10 mouse cellular contexts compared by ENCODE assay signal in genomic region chr4:134393026-134393425, GRCm38 (mm10). TPM values are rescaled to one million over a fixed set of nuclear protein-coding genes. Genes with fewer than 3 reads are reported as not detected.
DNase-seq lines count a peak whose midpoint lies in the region; ATAC-seq and TF ChIP-seq lines count a peak whose summit lies in the region.
"Had no signal": no experiment of that assay in that cellular context is flagged by ENCODE, and none has a peak within 500 bp of the region (broad histone marks: within the 10 kb centered on the region; RNA-seq: fewer than 3 reads in every experiment).

No protein-coding gene starts in this region.

- DNase-seq in hindbrain, embryonic 10.5 days (ENCODE audit: low spot score) = peak; percentile 36
- DNase-seq in 416B (ENCODE audit: low read depth) = peak; percentile 36
- peak; percentile 19 for DNase-seq in T-cell, adult 2 months (ENCODE audit: low spot score)
- no peak for DNase-seq in liver, embryonic 14.5 days (ENCODE audit: low read depth in 3 of 3, low spot score in 3 of 3)
- no peak for DNase-seq in ovary, postnatal 10 days (ENCODE audit: low spot score)
- no peak for DNase-seq in heart, postnatal 4 days
- DNase-seq in cerebellum, adult 18-20 months = no peak

- H3K27me3 ChIP-seq in hindbrain, embryonic 10.5 days (ENCODE audit: insufficient read depth, poor library complexity, severe bottlenecking) = no peaks in the 10 kb centered on the region
- no peaks in the 10 kb centered on the region for H3K27me3 ChIP-seq in hindbrain, embryonic 16.5 days (replicated peaks; ENCODE audit: control insufficient read depth, insufficient read depth, low read length)
- no peaks in the 10 kb centered on the region for H3K27me3 ChIP-seq in liver, embryonic 14.5 days (ENCODE audit: control insufficient read depth, insufficient read depth, low read length)
- H3K27me3 ChIP-seq: embryonic facial prominence, embryonic 15.5 days had no signal

- 21% methylated on average over 12 of the region's 12 CpGs for WGBS in hindbrain, embryonic 10.5 days
- 21% methylated on average over 12 of the region's 12 CpGs for WGBS in hindbrain, embryonic 16.5 days
- WGBS in liver, embryonic 14.5 days (ENCODE audit: insufficient replicate concordance) = 25% methylated on average over 12 of the region's 12 CpGs

- H3K4me2 ChIP-seq in hindbrain, embryonic 16.5 days (ENCODE audit: low read length) = no peak overlapping the region; the same call in 1 of the 2 replicates
- H3K4me2 ChIP-seq in liver, embryonic 14.5 days (ENCODE audit: low read depth) = no peak overlapping the region
- H3K4me2 ChIP-seq: embryonic facial prominence, embryonic 15.5 days; liver, embryonic 15.5 days had no signal

- TF ChIP-seq EP300 in liver, embryonic 14.5 days (IDR thresholded peaks at IDR 0.05; ENCODE audit: low read depth) = no peak

- peaks cover 25% of the 10 kb centered on the region for H3K4me1 ChIP-seq in hindbrain, embryonic 10.5 days (replicated peaks)
- peaks cover 11% of the 10 kb centered on the region for H3K4me1 ChIP-seq in hindbrain, embryonic 16.5 days (ENCODE audit: control insufficient read depth, insufficient read depth, low read depth, low read length)
- peaks cover 3 to 9% of the 10 kb centered on the region in 2 experiments; a peak in 2 of 4 replicates for H3K4me1 ChIP-seq in liver, embryonic 14.5 days (replicated peaks; ENCODE audit: control insufficient read depth in 2 of 2, insufficient read depth in 2 of 2, low read length in 1 of 2)

- no peaks in the 10 kb centered on the region for H3K36me3 ChIP-seq in hindbrain, embryonic 10.5 days
- no peaks in the 10 kb centered on the region for H3K36me3 ChIP-seq in hindbrain, embryonic 16.5 days (ENCODE audit: control insufficient read depth, insufficient read depth, low read length)
- no peaks in the 10 kb centered on the region for H3K36me3 ChIP-seq in liver, embryonic 14.5 days (replicated peaks; ENCODE audit: control insufficient read depth, insufficient read depth, low read depth)
- H3K36me3 ChIP-seq: embryonic facial prominence, embryonic 15.5 days; liver, embryonic 15.5 days had no signal

- no peak overlapping the region for H3K9ac ChIP-seq in hindbrain, embryonic 16.5 days (ENCODE audit: low read depth, low read length)
- no peak overlapping the region for H3K9ac ChIP-seq in liver, embryonic 14.5 days (replicated peaks)
- H3K9ac ChIP-seq: embryonic facial prominence, embryonic 15.5 days; liver, embryonic 15.5 days had no signal

- 0 out of 2 replicates have a peak overlapping the region, but pooled peaks have one; percentile 16 for H3K4me3 ChIP-seq in hindbrain, embryonic 10.5 days
- H3K4me3 ChIP-seq in hindbrain, embryonic 16.5 days (ENCODE audit: low read length) = no peak overlapping the region
- no peak overlapping the region for H3K4me3 ChIP-seq in liver, embryonic 14.5 days (ENCODE audit: insufficient read depth in 1 of 2, low read depth in 2 of 2, low read length in 2 of 2)
- H3K4me3 ChIP-seq: embryonic facial prominence, embryonic 15.5 days; liver, embryonic 15.5 days had no signal

- no peak overlapping the region for H3K27ac ChIP-seq in hindbrain, embryonic 10.5 days
- no peak overlapping the region for H3K27ac ChIP-seq in hindbrain, embryonic 16.5 days (ENCODE audit: low read depth, low read length)
- no peak overlapping the region for H3K27ac ChIP-seq in liver, embryonic 14.5 days
- H3K27ac ChIP-seq: embryonic facial prominence, embryonic 15.5 days; liver, embryonic 15.5 days had no signal

- no peak for ATAC-seq in hindbrain, embryonic 16.5 days
- ATAC-seq in liver, embryonic 14.5 days (ENCODE audit: insufficient read depth) = no peak

- peak; percentile 39 for TF ChIP-seq CTCF in liver, embryonic 14.5 days (IDR thresholded peaks at IDR 0.05; ENCODE audit: low read depth)

- peaks cover 9% of the 10 kb centered on the region; the same call in 1 of the 2 replicates for H3K9me3 ChIP-seq in hindbrain, embryonic 10.5 days
- 0 out of 2 replicates have a peak, but pooled peaks cover 2% of the 10 kb centered on the region for H3K9me3 ChIP-seq in hindbrain, embryonic 16.5 days (ENCODE audit: control insufficient read depth, low read length)
- no peaks in the 10 kb centered on the region; the same call in 1 of the 2 replicates for H3K9me3 ChIP-seq in liver, embryonic 14.5 days (ENCODE audit: control insufficient read depth, low read length)
- H3K9me3 ChIP-seq: embryonic facial prominence, embryonic 15.5 days; liver, embryonic 15.5 days had no signal

RNA-seq across cellular contexts. Expression of gene Pafah2, which starts 3.1 kb away (rescaled TPM):
- polyA plus RNA-seq in hindbrain, embryonic 10.5 days (2016; fragmentation: Nextera tagmentation; extraction: Ambion mirVana) = 7.9 and 9.5 TPM in 2 replicates
- polyA plus RNA-seq in hindbrain, embryonic 16.5 days (2015; fragmentation: Nextera tagmentation; extraction: Ambion mirVana) = 7.8 and 8.5 TPM in 2 replicates
- 3.9 and 4.3 TPM in 2 replicates for polyA plus RNA-seq in liver, embryonic 14.5 days (2012; rRNA removed)
- 4.3 and 5.4 TPM in 2 replicates for polyA plus RNA-seq in liver, embryonic 14.5 days (2014; fragmentation: Nextera tagmentation; extraction: Ambion mirVana)
- total RNA-seq in heart, postnatal 4 days (2021) = 1 to 10 TPM; 8.6 to 8.9 TPM

RNA-seq across cellular contexts. Expression of gene Extl1, which starts 9.4 kb away (rescaled TPM):
- polyA plus RNA-seq in hindbrain, embryonic 10.5 days (2016; fragmentation: Nextera tagmentation; extraction: Ambion mirVana) = 0.25 and 0.63 TPM in 2 replicates
- 0.65 and 0.66 TPM in 2 replicates for polyA plus RNA-seq in hindbrain, embryonic 16.5 days (2015; fragmentation: Nextera tagmentation; extraction: Ambion mirVana)
- 0.04 and 0.16 TPM in 2 replicates for polyA plus RNA-seq in liver, embryonic 14.5 days (2012; rRNA removed)
- 0.04 and 0.11 TPM in 2 replicates for polyA plus RNA-seq in liver, embryonic 14.5 days (2014; fragmentation: Nextera tagmentation; extraction: Ambion mirVana)
- total RNA-seq in heart, postnatal 4 days (2021) = 1 to 10 TPM; 2.7 to 2.9 TPM

RNA-seq across cellular contexts. Expression of gene Slc30a2, which starts 50.0 kb away (rescaled TPM):
- 0.10 TPM in 1 of 2 replicates, not detected in the other for polyA plus RNA-seq in hindbrain, embryonic 10.5 days (2016; fragmentation: Nextera tagmentation; extraction: Ambion mirVana)
- polyA plus RNA-seq in hindbrain, embryonic 16.5 days (2015; fragmentation: Nextera tagmentation; extraction: Ambion mirVana) = 0.17 and 0.25 TPM in 2 replicates
- polyA plus RNA-seq in liver, embryonic 14.5 days (2012; rRNA removed) = 0.02 TPM in 1 of 2 replicates, not detected in the other
- polyA plus RNA-seq in liver, embryonic 14.5 days (2014; fragmentation: Nextera tagmentation; extraction: Ambion mirVana) = not detected in 2 replicates
- under 1 TPM; 0.29 to 0.61 TPM for total RNA-seq in heart, postnatal 4 days (2021)

Comparison
In these comparisons a context has a peak if more than half of its experiments do, and no peak if none do; other contexts are left out.
1. DNase-seq: peak in hindbrain, embryonic 10.5 days (single experiment), 416B (single experiment) and T-cell, adult 2 months (single experiment); none in liver, embryonic 14.5 days (0 of 3), ovary, postnatal 10 days (single experiment), heart, postnatal 4 days (single experiment) and cerebellum, adult 18-20 months (0 of 2).